Mouse (Mus musculus) olfactory bulb, adult 2 months (tissue): ENCODE data around the gene Zbtb1.

Experiments
- CTCF ChIP-seq: fragments of 200-500 bp; IDR thresholded peaks from 2 replicates; pipeline ENCODE4 v1.5.1; 2012; ENCODE audit warnings: low read depth, mild to moderate bottlenecking, low read length, moderate library complexity; ENCODE audit not compliant: insufficient read depth
- POLR2A ChIP-seq: fragments of 200-500 bp; IDR thresholded peaks from 2 replicates; pipeline ENCODE4 v1.6.1; 2012; ENCODE audit warnings: mild to moderate bottlenecking, low read depth, low read length, moderate library complexity; ENCODE audit not compliant: insufficient read depth

DNA sequence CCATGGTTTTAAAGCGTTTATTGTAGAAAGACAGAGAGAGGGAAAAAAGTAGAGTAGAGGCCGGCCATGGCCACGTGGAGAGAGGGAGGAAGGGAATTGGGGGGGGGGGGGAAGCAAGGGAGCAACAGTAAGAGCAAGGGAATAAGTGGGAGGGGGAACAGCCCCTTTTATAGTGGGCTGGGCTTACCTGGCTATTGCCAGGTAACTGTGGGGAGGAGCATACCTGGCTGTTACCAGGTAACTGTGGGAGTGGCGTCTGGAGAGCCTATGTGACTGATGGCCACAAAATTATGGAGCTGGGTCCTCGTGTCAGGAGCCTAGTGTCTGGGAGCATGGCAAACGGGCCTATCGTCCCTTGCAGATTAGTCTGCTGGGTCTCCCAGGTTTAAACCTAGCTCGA, 65.5 kb downstream of the Zbtb1 start:
- TF ChIP-seq POLR2A (no peak), CTCF (no peak)
